Mouse (Mus musculus) retina, postnatal 1 day (tissue): ENCODE measurements around the gene Lgmn.
A peak's percentile ranks its signal among the peaks of the same experiment; 100 is the strongest.

ENCODE experiments used
- DNase-seq: peaks from one replicate; pipeline ENCODE4 v3.0.0-alpha.2; 2012

Gene Lgmn

DNA sequence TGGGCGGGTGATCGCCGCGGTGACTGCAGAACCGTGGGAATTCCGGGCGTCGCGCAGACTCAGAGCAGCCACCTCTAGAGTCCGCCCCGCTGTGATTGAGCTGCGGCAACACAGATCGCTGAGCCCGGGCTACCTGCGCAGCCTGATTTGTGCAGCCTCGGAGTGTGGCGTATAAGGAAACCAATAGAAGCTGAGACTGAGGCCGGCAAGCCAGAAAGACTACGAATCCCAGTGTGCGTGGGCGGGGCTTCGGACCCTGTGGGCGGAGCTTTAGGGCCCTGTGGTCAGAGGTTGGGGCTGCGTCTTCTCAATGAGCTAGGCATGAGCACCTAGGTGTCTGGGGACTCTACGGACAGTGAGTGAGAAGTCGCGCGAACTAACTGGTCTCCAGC is at the start of gene Lgmn:
Gene Lgmn (minus strand): TSS at position 182 of the 392 bp plus-strand sequence.
- DNase-seq, result peak; percentile 98

DNA sequence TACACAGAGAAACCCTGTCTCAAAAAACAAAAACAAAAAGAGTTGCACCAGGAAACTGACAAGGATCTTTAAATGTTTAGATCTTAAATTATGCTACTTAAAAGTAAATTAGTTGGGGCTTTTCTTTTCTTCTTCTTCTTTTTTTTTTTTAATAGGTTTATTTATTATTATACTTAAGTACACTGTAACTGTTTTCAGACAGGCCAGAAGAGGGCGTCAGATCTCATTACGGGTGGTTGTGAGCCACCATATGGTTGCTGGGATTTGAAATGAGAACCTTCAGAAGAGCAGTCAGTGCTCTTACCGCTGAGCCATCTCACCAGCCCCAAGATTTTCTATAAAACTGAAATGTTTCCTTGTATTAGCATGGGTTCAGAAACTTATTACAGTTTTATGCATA is 45.3 kb upstream of the Lgmn start:
- no peak for DNase-seq

DNA sequence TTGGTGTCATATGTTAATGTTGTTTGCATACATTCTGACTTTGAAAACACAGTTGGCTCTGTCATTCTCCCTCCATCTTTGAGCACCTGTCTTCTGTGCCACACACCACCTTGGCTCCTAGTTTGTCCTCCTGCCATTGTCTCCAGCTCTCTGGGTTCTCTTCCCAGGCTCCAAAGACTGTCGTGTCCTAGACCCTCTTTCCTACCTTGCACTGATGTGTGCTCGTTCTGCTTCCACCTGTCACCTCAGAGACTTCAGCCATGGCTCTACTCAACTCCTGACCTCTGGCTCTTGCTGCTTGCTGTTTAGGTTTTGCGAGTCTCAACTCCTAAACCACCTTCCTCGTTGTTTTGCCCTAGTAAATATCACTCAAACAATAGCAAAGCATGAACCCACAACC is 40.9 kb upstream of the Lgmn start:
- DNase-seq, result no peak

DNA sequence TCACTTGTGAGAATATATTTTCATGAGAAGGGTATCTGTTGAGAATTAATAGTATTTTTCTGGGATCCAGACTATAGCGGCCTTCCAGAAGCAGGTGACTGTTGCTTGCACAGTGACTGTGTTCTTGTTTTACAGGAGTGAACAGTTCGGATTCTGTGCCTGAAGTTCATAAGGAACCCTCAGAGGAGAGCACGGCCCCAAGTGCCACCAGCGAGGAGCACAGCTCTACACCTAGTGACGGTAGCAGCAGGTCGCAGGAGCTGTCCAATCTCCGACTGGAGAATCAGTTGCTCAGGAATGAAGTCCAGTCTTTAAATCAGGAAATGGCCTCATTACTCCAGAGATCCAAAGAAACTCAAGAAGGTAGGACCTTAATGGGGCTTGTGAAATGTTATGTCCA is 34.8 kb upstream of the Lgmn start:
- no peak for DNase-seq

DNA sequence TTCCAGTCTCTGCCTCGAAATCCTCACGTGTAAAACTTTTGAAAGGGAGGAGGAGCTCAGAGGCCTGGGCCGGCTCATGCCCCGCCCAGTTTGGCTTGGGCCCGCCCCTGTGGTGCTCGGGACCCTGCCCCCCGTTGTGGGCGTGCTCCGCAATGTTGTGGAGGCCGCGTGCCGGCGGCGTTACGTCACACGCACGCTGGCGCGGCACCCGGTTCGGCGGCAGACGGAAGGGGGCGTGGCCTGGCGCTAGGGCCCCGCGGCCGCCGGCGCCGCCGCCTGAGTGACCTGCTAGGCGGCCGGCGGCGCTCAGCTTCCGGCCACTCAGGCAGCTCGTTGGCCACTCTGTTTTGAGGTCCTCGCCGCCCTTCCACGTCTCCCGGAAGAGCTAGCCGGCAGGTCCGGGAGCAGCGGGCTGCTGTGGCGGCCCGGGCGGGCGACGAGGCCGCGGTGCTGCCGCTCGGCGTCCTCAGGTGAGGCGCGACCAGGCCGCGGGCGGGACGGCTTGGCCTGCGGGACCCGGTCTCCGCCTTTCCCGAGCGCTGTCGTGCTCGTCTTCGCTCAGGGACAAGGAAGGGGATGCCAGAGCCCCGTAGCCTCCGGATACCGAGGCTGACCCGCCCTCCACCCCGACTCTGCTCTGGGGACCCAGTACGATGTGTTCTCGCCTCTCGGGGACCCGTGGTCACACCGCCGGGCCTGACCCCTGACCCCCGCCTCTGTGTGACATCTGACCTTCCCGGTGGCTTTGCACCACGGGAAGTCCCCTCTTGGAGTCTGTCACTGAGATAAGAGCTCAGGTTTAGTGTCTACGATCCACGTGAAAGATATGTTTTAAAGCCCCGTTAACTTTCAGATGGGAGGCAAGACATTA is 29.5 kb upstream of the Lgmn start, which contains the start of gene Golga5:
Gene Golga5 (plus strand): TSS at position 242 of the 871 bp plus-strand sequence.
- peak; percentile 98 for DNase-seq

DNA sequence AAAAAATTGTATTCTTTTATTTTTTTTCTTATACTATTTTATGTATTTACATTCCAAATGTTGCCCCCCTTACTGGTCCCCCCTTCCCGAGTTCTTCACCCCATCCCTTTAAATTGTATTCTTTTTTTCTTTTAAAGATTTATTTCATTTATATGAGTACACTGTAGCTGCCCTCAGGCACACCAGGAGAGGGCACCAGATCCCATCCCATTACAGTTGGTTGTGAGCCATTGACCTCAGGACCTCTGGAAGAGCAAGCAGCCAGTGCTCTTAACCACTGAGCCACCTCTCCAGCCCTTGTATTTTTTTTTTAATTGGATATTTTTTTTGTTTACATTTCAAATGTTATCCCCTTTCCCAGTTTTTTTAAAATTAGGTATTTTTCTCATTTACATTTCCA is 28.5 kb upstream of the Lgmn start:
- peak; percentile 12 for DNase-seq

DNA sequence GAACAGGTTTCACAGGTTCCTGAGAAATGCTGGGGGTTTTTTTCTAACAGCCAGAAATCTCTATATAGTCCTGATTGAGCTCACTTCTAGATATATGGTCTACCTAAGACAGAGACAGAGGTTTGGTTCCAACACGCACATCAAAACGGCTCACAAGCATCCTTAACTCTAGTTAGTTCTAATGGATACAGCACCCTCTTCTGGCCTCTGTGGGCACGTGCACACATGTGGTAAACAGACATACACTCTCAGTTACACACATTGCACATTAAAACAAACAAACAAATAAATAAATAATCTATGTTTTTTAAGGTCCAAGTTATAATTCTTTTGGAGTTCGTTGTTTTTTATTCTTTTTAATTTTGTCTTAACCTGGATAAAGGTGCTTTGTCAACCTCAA is 25.0 kb upstream of the Lgmn start:
- peak; percentile 17 for DNase-seq

DNA sequence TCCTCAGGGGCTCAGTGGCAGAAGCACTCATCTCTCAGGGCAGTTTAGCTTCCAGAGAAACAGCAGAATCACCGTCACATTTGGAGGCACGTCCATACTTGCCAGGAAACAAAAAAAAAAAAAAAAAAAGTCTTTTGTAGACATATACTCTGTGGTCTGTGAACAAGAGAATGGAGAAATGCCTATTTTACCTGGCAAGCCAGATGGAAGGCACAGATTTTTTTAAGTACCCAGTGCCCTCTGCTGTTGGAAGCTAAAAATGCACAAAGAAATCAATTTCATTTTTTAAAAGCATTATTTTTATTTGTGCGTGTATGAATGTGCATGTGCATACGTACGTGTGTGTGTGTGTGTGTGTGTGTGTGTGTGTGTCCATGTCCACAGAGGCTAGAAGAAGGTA is 21.6 kb upstream of the Lgmn start:
- peak; percentile 29 for DNase-seq

DNA sequence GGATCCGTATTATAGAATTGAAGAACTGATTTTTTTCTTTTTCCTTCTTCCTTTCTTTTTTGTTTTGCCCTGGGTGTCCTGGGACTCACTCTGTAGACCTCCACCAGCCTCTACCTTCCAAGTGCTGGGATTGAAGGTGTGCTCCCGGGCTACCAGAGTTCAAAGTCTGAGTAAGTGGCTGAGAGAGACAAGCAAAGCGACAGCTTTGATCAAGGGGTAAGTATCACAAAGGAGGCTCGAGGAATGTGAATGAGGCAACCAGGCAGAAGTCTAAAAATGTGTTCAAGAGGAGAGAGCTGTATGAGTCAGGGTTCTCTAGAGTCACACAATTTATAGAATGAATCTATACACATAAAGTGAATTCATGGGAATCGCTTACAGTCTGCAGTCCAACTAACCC is 20.4 kb upstream of the Lgmn start:
- no peak for DNase-seq

DNA sequence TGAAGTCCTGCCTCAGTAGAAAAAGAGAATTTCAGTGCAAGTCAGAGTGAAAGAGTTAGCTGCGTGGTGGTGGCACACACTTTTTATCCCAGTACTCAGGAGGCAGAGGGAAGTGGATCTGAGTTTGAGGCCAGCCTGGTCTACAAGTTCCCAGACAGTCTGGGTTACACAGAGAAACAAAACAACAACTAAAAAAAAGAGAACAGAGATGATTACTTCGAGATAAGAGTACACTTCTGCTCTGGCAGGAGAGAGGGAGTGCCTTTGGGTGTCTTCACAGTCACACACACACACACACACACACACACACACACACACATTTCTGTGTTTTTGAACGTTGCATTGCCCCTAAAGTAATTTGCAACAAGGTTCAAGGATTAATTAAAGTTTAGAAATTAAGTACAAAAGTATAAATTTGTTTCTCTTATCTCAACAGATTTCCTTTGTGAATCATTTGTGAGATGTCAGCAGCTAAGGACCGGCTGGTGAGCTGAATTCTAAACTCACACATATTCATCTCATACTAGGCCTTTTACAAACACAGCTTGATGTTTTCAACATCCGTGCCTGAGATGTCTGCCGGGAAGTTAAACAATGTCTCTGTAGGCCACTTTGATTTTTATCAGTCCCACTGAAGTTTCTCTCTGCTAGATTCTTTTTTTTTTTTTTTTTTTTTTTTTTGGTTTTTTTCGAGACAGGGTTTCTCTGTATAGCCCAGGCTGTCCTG is 17.0 kb upstream of the Lgmn start:
- DNase-seq, result no peak

DNA sequence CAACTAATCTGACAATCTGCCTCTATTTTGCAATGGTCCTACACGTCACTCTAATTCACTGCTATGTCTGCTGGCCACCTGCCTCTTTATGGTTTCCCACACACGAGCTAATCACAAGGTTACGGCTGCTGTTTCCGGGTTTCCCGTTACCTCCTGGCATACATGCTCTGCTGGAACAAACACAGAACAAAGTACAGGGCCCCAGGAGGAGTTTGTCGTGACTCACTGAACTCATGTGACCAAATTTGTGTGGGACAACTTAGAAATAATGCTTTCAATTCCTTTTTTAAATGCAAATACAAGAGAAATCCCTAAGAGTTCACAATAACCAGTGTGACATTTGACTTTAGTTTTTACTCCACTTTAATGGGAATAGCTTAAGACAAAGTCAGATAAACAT is 14.0 kb upstream of the Lgmn start:
- no peak for DNase-seq

DNA sequence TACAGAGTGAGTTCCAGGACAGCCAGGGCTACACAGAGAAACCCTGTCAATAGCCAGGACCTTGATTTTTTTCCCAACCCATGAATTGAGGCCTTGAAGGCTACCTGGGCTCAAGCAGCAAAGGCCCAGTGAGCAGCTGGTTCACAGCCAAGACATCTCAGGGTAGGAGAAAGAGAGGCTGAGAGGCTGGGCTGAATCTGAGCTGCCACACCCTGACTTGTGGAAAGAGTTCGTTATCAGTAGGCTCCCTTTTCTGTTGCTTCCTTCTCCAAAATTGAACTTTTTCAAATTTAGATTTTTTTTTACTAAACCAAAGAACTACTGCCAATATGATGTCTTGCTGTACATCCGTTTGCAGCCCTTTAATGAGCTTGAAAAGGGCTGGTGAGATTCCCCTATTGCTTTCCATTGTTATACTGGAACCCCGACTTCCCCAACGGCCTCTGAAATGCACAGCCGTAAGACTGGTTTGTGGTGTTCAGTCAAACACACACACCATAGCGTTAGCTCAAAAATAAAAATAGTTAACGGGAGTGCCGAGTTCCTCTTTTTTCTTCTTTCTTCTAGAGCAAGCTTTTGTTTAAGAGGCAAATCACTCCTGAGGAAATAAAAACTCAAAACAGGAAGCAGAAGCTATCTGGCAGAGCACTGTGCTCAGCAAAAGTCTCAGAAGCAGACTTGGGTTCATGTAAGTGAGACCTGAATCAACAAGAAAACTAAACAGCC is 11.7 kb upstream of the Lgmn start:
- DNase-seq, result no peak

DNA sequence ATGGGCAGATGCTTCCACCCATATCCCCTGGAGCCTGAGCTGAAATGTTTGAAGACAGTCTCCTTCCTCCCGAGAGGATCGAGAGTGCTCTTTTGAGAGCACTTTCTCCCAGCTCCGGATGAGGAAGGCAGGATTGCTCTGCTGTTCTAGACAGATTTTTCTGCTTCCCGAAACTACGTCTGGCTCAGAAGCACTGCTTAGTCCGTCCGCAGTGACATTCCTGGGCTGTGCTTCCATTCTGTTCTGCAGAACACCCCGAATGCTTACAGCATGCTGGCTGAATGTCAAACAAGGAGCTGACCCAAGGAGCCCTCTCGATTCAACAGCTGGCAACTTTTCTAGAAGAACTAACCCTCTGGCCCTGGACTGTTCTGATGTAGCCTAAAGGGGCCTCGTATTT is 10.8 kb upstream of the Lgmn start:
- no peak for DNase-seq

DNA sequence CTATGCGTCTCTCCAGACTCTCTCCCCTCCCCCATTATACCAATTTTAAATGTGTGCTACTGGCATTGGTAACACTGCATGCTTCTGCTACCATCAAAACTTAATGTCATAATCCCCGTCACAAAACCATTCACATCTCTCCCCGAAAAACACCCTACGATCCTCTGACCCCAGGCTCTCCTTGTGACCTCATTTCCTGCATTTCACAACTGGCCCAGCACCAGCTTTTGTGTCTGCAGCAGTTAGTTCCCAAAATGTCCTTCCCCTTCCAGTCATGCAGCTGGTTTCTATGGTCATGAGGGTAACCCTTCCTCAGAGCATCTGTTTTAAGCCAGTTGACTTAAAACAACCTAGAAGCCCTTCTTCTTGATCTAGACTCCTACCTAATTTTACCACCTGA is 5.8 kb upstream of the Lgmn start:
- DNase-seq, result no peak

DNA sequence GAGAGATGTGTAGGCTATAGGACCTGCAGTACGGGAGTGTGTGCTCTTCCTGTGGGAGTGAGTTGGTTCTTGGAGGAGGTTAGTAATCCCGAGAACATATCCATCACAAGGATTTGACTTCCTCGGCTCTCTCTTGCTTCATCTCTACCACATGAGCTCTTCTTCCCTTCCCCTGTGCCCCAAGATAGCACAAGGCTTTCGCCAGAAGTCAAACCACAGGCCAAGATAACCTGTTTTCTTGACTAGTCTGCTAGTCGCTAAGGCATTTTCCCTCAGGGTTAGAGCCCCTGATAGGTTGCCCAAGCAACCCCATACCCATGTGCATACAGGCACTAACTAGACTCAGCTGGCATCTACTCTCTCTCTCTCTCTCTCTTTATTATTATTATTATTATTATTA is 4.1 kb upstream of the Lgmn start:
- no peak for DNase-seq

DNA sequence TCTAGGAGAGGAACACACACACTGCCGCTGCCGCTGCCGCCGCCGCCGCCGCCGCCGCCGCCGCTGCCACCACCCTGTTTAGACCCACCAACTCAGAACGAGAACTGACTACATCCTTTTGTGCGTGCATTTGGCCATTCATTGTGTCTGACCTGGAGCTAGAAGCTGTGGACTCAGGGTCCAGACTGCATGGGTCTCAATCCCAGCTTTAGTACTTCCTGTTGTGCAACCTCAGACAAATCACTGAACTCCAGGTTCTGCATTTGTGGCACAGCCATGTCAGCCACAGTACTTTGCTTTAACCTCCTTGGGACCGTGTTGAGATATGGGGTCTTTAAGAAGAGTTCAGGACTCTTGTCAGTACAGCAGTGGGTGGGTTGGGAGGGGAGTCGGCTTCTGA is 3.0 kb upstream of the Lgmn start:
- DNase-seq, result no peak

DNA sequence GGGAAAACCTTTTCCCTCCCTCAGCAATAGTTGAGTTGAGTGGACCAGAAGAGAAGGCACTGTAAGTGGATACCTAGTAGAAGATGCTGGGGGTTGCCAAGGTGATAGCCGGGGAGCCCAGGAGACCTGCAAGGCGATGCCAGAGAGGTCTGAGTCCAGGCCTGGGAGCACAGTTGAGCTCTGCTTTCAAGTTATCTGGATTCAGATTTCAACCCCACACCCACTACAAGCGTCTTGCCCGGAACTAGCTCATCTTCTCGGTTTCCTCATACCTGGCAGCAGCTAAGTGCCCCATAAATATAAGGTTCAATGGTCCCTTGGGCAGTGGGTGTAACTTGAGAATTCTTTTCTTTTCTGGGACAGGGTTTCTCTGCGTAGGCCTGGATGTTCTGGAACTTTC is 1.5 kb upstream of the Lgmn start:
- DNase-seq, result no peak

DNA sequence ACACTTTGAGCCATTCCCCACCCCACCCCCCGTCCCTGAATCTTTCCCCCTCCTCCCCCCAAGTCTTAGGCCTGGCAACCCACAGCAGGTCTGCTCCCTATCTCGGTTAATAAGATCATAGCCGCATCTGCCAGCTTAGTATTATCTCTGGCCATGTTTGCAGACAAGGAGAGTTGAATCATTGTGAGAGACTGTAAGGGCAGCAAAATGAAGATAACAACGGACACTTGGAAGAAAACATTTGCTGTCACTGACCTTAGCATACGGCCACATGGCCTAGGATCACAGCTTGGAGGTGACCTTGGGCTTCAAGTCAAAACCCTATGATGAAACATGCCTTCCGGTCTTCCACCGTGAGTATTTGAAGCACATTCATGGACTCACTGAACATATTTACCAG is 938 bp upstream of the Lgmn start:
- peak; percentile 60 for DNase-seq

DNA sequence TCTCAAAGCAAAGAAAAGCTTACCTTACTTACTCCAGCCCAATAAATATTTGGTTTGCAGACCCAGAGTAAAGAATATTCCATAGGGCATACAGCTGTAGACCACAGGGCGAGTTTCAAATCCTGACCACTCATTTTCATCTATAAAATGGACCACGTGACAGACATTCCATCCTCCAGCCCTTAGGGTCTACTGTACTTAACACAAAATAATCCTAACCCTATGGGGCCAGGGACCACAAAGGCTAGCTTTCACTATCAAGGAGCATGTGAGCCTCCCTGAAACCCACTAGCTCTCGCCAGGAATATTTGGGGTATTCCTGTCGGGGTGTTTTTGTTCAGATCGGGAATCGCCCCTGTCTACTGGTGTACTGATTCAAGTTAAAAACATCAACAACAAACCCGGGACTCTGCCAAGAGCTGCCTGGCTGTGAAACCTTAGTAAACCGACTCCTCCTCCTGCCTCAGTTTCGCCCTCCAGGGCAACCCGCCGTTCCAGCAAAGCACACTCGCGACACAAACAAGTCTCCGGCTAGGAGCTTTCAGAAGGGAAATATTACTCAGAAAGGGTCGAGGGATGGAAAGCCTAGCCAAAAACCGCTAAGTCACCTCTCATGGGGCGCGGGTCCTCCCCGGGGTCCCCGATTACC is 506 bp downstream of the Lgmn start:
- DNase-seq, result no peak

DNA sequence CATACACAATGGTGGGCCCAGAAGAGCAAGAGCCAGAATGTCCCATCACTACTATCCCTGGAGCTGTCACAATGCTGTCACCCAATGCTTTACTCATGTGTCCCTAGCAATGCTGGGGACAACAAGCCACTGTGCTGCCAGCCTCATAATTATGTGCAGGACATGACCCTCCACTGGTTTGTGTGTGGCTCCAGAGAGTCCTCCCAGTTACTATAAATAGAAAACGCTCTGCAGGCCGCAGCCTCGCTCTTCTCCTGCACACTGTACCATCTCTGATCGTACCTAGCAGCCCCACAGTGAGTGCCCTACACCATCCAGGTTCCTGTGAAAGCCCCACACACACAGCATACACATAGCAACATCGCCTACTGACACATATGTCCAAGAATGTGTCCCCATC is 1.7 kb downstream of the Lgmn start:
- peak; percentile 15 for DNase-seq

DNA sequence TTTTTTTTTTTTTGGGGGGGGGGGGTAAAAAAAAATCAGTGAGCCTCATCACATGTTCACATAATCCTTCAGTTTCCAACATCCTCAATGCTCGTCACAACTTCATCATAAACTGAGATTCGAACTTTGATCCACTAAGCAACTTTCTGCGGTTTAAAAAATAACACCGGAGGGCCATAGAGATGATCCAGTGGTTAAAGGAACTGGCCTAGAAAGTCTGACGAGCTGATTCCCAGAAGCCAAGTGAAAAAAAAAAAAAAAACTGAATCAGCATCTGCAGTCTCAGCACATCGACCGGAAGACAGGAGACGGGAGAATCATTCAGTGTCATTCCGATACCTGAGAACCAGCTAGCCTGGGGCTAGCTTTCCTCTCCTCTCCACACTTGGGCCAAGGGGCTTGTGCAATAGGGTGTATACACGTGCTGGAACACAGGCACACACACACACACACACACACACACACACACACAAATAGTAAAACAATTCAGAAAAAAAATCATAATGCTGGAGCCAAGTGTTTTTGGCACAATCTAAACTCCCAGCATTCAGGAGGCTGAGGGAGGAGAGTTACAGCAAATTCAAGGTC is 2.6 kb downstream of the Lgmn start:
- DNase-seq, result no peak

DNA sequence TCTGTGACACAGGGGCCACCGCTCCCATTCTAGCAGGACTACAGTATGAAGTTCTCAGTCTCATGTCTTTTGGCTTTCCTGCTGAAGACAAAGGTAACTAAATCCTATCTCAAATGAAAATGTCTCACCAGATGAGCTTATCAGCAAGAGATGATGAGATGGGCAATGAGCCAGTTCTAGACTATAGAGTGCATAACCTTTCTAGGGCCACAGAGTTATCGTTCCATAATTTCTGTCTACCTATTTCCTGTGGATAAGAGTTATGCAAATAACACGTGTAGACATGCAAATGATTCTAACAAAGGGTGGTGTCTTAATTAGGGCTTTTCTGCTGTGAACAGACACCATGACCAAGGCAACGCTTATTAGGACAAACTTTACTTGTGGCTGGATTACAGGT is 5.5 kb downstream of the Lgmn start:
- DNase-seq, result no peak

DNA sequence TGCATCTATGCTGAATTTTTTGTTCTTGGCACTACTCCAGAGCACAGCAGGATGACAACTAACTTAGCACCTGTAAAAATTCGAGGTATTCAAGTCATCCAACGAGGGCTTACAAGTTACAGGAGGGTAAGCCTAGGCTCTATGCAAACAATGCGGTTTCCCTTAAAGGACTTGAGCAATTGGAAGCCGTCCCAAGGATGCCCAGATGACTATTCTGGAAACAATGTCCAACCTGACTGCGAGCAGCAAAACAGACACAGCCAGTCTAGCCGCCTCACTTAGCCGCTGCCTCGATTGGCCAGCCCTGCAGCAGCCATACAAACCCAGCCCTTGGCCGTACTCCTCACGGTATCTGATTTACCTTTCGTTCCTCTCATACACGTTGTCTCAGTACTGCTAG is 7.4 kb downstream of the Lgmn start:
- no peak for DNase-seq
